In the genomic region with DNA sequence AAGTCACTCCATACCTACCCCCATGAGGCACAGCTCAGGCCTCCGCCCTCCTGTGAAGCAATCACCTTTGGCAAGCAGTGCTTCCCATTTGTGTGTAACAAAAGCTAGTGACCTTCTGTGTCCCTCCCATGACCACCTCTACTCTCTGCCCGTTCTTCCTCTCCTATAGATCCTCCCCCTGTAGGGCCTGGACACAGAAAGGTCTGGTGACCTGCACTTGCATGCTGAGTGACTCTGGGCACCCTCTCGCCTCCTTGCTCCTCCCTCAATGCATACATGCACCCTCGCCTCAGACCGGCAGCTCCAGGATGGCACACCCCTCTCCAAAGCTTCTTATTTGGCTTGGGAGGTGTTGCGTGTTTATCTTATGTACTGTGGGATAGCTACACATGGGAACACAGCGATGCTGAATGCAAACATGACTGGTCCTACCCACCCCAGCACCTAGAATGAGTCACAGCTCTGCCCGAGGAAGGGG, we compare ENCODE assay signal across 18 mouse cellular contexts. TPM values are rescaled to one million over a fixed set of nuclear protein-coding genes. Genes with fewer than 3 reads are reported as not detected.
DNase-seq lines count a peak whose midpoint lies in the region; ATAC-seq lines count a peak whose summit lies in the region.
"Had no signal": no experiment of that assay in that cellular context is flagged by ENCODE, and none has a peak within 500 bp of the region (broad histone marks: within the 10 kb centered on the region; RNA-seq: fewer than 3 reads in every experiment).

No protein-coding gene starts in this region.

- peaks cover 59% of the 10 kb centered on the region for H3K4me1 ChIP-seq in intestine, embryonic 15.5 days (replicated peaks)
- H3K4me1 ChIP-seq in liver, embryonic 16.5 days (ENCODE audit: control insufficient read depth, low read depth, low read length): peaks cover 30% of the 10 kb centered on the region
- peaks cover 41% of the 10 kb centered on the region for H3K4me1 ChIP-seq in stomach, embryonic 14.5 days (ENCODE audit: control insufficient read depth, insufficient read depth, low read length)
- peaks cover 23% of the 10 kb centered on the region for H3K4me1 ChIP-seq in neural tube, embryonic 15.5 days

- no peak overlapping the region for H3K4me3 ChIP-seq in intestine, embryonic 15.5 days (replicated peaks)
- H3K4me3 ChIP-seq in liver, embryonic 16.5 days (ENCODE audit: low read depth, low read length): no peak overlapping the region
- no peak overlapping the region for H3K4me3 ChIP-seq in stomach, embryonic 14.5 days (ENCODE audit: low read depth, low read length)
- H3K4me3 ChIP-seq in neural tube, embryonic 15.5 days (replicated peaks): no peak overlapping the region
- H3K4me3 ChIP-seq: heart, embryonic 12.5 days had no signal

- 68% methylated on average over 8 of the region's 8 CpGs for WGBS in intestine, embryonic 15.5 days
- 57% methylated on average over 8 of the region's 8 CpGs for WGBS in liver, embryonic 16.5 days (ENCODE audit: insufficient replicate concordance)
- 77% methylated on average over 8 of the region's 8 CpGs for WGBS in stomach, embryonic 14.5 days
- 94% methylated on average over 8 of the region's 8 CpGs for WGBS in neural tube, embryonic 15.5 days

- no peaks in the 10 kb centered on the region for H3K9me3 ChIP-seq in intestine, embryonic 15.5 days
- H3K9me3 ChIP-seq in liver, embryonic 16.5 days (replicated peaks; ENCODE audit: control insufficient read depth, low read length): no peaks in the 10 kb centered on the region
- no peaks in the 10 kb centered on the region for H3K9me3 ChIP-seq in stomach, embryonic 14.5 days (ENCODE audit: control insufficient read depth, low read depth, low read length)
- no peaks in the 10 kb centered on the region for H3K9me3 ChIP-seq in neural tube, embryonic 15.5 days (replicated peaks)
- H3K9me3 ChIP-seq: heart, embryonic 12.5 days had no signal

- H3K36me3 ChIP-seq in intestine, embryonic 15.5 days: 0 out of 2 replicates have a peak, but pooled peaks cover 4% of the 10 kb centered on the region
- H3K36me3 ChIP-seq in liver, embryonic 16.5 days (ENCODE audit: control insufficient read depth, insufficient read depth): no peaks in the 10 kb centered on the region
- no peaks in the 10 kb centered on the region for H3K36me3 ChIP-seq in stomach, embryonic 14.5 days (ENCODE audit: control insufficient read depth, insufficient read depth, low read length)
- no peaks in the 10 kb centered on the region for H3K36me3 ChIP-seq in neural tube, embryonic 15.5 days

- no peak overlapping the region for H3K9ac ChIP-seq in intestine, embryonic 15.5 days
- no peak overlapping the region for H3K9ac ChIP-seq in liver, embryonic 16.5 days (ENCODE audit: low read depth, low read length)
- H3K9ac ChIP-seq in stomach, embryonic 14.5 days (replicated peaks; ENCODE audit: low read depth, low read length): no peak overlapping the region
- no peak overlapping the region for H3K9ac ChIP-seq in neural tube, embryonic 15.5 days (replicated peaks)
- H3K9ac ChIP-seq: heart, embryonic 12.5 days; lung, embryonic 14.5 days had no signal

- no peak overlapping the region for H3K4me2 ChIP-seq in intestine, embryonic 15.5 days (replicated peaks)
- H3K4me2 ChIP-seq in liver, embryonic 16.5 days (ENCODE audit: low read depth, low read length): no peak overlapping the region
- H3K4me2 ChIP-seq in stomach, embryonic 14.5 days (replicated peaks; ENCODE audit: low read depth, low read length): no peak overlapping the region
- H3K4me2 ChIP-seq in neural tube, embryonic 15.5 days: no peak overlapping the region
- H3K4me2 ChIP-seq: heart, embryonic 12.5 days; lung, embryonic 14.5 days; midbrain, embryonic 11.5 days had no signal

- 0 out of 2 replicates have a peak overlapping the region, but pooled peaks have one; percentile 9 for H3K27ac ChIP-seq in intestine, embryonic 15.5 days
- peak overlapping the region; percentile 58 for H3K27ac ChIP-seq in liver, embryonic 16.5 days (ENCODE audit: low read length)
- H3K27ac ChIP-seq in stomach, embryonic 14.5 days (ENCODE audit: low read length): no peak overlapping the region
- H3K27ac ChIP-seq in neural tube, embryonic 15.5 days (replicated peaks): no peak overlapping the region

- ATAC-seq in intestine, embryonic 15.5 days: peak; percentile 32
- peak; percentile 86 for ATAC-seq in liver, embryonic 16.5 days (ENCODE audit: low read depth)
- peak; percentile 28 for ATAC-seq in stomach, embryonic 14.5 days (ENCODE audit: insufficient number of reproducible peaks, insufficient read depth, low FRiP score, low read depth)
- ATAC-seq in neural tube, embryonic 15.5 days (ENCODE audit: low FRiP score): no peak

- no peaks in the 10 kb centered on the region for H3K27me3 ChIP-seq in intestine, embryonic 15.5 days (replicated peaks)
- no peaks in the 10 kb centered on the region for H3K27me3 ChIP-seq in liver, embryonic 16.5 days (ENCODE audit: control insufficient read depth, insufficient read depth, low read depth, low read length)
- no peaks in the 10 kb centered on the region for H3K27me3 ChIP-seq in stomach, embryonic 14.5 days (ENCODE audit: control insufficient read depth, insufficient read depth, low read length)
- no peaks in the 10 kb centered on the region for H3K27me3 ChIP-seq in neural tube, embryonic 15.5 days (replicated peaks)
- H3K27me3 ChIP-seq: CH12.LX; heart, embryonic 12.5 days had no signal

- peak; percentile 53 for DNase-seq in cerebellum, adult 9-11 months
- DNase-seq in cerebellum, postnatal 25 days: no peak
- no peak for DNase-seq in right cerebral cortex, postnatal 14 days
- no peak for DNase-seq in right cerebral cortex, adult 18-20 months
- DNase-seq: adrenal gland, postnatal 36 days; cerebellum, postnatal 36 days; gastrocnemius, postnatal 14 days; heart, postnatal 36 days; kidney, postnatal 14 days; lung, embryonic 14.5 days; right cerebral cortex, postnatal 25 days had no signal

RNA-seq across cellular contexts. Expression of gene Tmem51, which starts 21.0 kb away (rescaled TPM):
- polyA plus RNA-seq in intestine, embryonic 15.5 days (2015; fragmentation: Nextera tagmentation; extraction: Ambion mirVana): 103 and 109 TPM in 2 replicates
- 15.7 and 18.6 TPM in 2 replicates for polyA plus RNA-seq in liver, embryonic 16.5 days (2015; fragmentation: Nextera tagmentation; extraction: Ambion mirVana)
- polyA plus RNA-seq in stomach, embryonic 14.5 days (2014; fragmentation: Nextera tagmentation; extraction: Ambion mirVana): 43.2 and 48.5 TPM in 2 replicates
- 5.9 and 11.0 TPM in 2 replicates for polyA plus RNA-seq in neural tube, embryonic 15.5 days (2015; fragmentation: Nextera tagmentation; extraction: Ambion mirVana)

RNA-seq across cellular contexts. Expression of gene Fhad1, which starts 48.2 kb away (rescaled TPM):
- polyA plus RNA-seq in intestine, embryonic 15.5 days (2015; fragmentation: Nextera tagmentation; extraction: Ambion mirVana): 1.4 and 2.3 TPM in 2 replicates
- polyA plus RNA-seq in liver, embryonic 16.5 days (2015; fragmentation: Nextera tagmentation; extraction: Ambion mirVana): 0.02 TPM in 1 of 2 replicates, not detected in the other
- polyA plus RNA-seq in stomach, embryonic 14.5 days (2014; fragmentation: Nextera tagmentation; extraction: Ambion mirVana): 0.78 and 2.5 TPM in 2 replicates
- 4.5 and 4.8 TPM in 2 replicates for polyA plus RNA-seq in neural tube, embryonic 15.5 days (2015; fragmentation: Nextera tagmentation; extraction: Ambion mirVana)

Comparison
In these comparisons a context has a peak if more than half of its experiments do, and no peak if none do; other contexts are left out.
1. H3K27ac ChIP-seq: peak in intestine, embryonic 15.5 days (single experiment) and liver, embryonic 16.5 days (single experiment); none in stomach, embryonic 14.5 days (single experiment) and neural tube, embryonic 15.5 days (single experiment).